Mouse (Mus musculus) urinary bladder, postnatal 14 days (tissue): Measurements from ENCODE around the gene Hoxa13.

Experiments
- DNase-seq: peaks from one replicate; pipeline ENCODE4 v3.0.0; 2021; ENCODE audit warnings: low spot score

Hoxa13 gene

DNA sequence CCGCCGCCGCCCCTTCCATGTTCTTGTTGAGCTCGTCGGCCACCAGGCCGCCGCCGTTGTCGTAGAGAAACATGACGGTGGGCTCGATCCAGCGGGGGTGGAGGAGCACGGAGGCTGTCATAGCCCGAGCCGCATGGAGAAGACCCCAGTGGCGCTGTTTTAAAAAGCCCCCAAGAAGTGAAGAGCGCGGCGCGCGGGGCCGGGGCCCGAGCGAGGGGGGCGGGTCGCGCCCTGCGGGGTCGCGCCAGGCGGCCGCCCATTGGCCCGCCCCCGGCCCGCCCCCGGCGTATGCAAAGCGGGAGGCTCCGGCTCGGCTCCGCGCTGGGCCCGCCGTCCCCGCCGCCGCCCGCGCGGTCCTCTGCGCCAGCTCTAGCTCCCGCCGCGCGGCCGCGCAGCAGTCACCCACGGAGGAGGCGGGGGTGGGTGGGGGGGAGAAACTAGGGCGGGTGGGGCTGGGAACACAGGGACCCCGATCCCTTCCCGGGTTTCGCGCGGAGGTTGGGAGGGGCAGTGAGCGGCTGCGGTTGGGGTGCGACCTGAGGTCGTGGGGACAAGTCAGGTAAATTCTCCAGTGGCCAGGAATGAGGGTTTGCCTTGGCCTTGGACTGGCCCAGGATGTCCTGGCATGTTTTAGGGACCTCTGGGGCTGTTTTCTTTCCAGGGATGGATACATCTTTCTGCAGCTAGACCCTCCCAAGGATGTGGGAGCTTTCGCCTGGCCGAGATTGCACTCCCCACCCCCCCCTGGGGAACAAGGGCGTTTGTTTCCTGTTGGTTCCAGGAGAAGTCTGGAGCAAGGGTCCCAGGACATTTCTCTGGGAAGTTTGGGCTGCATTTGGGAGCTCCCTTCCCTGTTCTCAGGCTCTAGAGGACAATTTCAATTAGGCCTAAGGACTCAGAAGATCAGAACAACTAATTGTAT is at the start of gene Hoxa13:
Hoxa13 (minus strand) TSS at position 227 of the 922 bp plus-strand sequence.
- peak; percentile 74 for DNase-seq

- DNase-seq: no peak
Observed at GRCm38 (mm10) chr6:52310366-52310765, 49.7 kb upstream of the Hoxa13 start.

GRCm38 (mm10) chr6:52309766-52310165 is 49.1 kb upstream of the Hoxa13 start:
- DNase-seq: no peak

- DNase-seq: peak; percentile 72
Observed at GRCm38 (mm10) chr6:52305877-52306389, 45.3 kb upstream of the Hoxa13 start.

DNA sequence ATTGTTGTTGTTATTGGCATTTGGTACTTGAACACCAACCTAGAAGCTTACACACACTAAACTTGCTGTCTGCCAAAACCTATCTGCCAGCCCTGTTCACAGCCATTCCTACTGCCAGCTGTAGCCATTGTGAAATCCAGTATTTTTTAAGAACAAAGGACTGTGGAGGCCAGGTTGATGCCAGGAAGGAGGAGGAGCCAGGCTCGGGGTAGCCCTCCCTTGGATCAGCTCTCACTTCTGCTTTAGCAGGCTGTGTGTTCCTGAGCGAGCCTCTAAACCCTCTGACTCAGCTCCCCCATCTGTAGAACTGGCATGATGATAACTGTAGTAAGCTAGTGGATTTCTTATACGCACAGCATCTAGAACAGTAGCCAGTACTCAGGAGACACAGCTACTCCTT is 42.7 kb upstream of the Hoxa13 start:
- no peak for DNase-seq

DNA sequence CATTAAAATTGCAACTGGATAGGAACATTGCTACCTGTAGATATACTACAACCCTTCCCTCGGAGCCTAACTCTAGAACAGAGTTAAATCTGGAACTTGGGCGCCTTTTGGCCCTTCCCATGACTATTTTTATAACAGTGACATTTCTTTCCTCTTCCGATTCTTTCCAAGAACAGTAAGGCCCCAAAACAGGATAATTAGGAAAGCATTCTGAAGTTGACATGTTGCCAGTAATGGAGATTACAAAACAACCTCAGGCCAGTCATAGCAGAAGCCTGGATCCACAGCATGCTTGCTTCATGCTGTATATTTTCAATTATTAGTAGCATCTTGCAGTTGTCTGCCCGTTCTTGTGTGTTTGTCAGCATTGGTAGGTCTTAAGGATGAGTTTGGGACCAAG is 40.1 kb upstream of the Hoxa13 start:
- DNase-seq: no peak

DNA sequence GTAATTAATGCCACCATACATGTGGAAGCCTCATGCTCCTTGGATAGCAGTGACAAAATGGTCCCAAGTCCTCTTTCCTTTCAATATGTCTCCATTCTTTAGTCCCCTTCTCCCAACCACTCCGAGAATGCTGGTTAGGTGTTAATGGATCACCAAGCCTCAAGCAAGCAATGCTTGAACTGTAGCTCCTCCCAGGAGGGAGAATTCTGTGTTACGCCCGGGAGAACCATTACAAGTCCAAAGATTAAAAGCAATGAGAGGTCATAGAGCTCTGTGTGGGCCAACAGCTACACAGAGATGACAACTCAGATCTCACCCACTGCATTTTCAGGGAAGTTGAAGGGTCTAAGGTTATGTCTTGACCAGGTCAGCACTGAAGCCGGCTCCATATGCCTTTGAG is 37.8 kb upstream of the Hoxa13 start:
- DNase-seq: no peak

DNA sequence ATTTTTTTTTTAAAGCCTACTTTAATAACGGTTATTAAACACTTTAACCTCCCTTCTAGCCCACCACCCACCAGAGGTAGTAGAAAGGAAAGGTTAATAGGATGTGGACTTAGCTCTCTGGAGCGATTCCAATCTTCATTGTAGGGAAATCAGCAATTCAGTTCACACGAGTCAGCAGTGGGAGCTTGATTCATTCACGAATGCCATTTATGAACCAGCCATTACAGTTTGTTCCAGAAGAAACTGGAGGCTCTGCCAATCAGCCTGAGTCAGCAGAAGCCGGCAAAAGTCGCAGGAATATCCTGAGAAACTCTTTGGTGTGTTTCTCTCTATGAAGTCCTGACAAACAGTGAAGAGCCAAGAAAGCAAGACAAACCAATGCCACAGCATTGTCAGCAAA is 33.9 kb upstream of the Hoxa13 start:
- no peak for DNase-seq

- DNase-seq: no peak
Observed at GRCm38 (mm10) chr6:52292328-52292727, 31.6 kb upstream of the Hoxa13 start.

GRCm38 (mm10) chr6:52291021-52291860 is 30.6 kb upstream of the Hoxa13 start:
- DNase-seq: peak; percentile 37

DNA sequence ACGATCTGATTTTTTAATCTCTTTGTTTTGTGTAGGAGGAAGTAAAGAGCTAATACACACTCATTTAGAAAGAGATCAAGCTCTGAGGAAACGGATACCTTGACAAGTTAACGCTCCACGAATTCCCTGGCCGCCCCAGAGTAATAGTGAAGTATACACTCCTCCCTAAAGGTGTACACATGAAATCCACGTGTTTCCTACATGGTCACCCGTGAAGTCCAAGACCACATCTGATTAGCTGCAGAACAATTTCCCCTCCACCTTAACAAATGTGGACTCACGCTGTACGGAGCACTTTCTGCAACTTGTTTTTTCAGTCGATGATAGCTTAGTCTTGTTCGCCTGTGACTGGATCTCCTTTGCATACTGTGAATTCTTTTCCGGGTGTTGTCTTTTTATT is 29.5 kb upstream of the Hoxa13 start:
- no peak for DNase-seq

GRCm38 (mm10) chr6:52283896-52284295 is 23.2 kb upstream of the Hoxa13 start:
- no peak for DNase-seq

DNA sequence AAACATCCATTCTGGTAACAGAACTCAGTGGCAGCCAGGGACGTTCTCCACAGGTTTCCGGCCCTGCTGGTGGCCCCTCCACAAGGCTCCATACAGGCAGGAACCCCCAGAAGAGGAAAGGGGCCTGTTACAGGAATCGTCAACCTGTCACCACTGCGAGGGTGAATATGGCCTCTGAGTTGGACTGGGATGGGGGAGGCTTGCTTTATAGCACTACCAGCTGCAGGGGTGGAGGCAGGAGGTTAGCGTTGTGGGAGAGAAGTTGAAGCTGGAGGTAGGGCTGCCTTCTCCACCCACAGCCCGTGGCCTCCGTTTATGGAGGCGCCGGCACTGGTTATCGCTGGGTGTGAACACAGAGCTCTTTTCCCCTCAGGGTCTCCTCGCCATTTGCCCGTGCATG is 20.4 kb upstream of the Hoxa13 start:
- DNase-seq: no peak

GRCm38 (mm10) chr6:52276920-52277319 is 16.2 kb upstream of the Hoxa13 start:
- no peak for DNase-seq

GRCm38 (mm10) chr6:52276382-52276781 is 15.7 kb upstream of the Hoxa13 start:
- DNase-seq: no peak

DNA sequence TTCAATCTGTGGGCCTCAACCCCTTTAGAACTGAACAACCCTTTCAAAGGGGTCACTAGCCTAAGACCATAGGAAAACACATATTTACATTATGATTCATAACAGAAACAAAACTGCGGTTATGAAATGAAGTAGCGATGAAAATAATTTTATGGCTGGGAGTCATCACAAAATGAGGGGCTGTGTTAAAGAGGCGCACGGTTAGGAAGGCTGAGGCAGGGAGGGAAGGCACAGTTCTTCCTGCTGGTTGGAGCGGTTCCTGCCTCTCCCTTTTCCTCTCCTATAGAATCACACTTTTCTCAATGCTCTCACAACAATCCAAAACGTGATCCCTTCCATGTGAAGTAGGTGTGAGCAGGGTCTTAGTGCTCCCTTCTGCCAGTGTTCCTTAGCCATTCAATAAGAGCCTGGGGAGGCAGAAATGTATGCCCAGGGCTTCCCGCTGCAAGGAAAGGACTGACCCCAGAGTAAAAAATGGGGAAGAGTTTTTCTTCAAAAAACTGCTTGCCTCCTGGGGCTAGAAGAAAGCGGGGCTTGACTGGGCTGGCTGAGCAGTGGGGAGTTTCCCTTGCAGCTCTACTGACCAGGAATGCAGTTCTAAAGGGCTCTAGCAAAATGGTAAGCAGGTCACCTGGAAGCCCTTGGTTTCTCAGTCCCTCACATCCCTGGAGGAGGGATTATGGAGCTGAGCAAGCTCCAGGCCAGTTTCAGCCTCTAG is 15.0 kb upstream of the Hoxa13 start:
- no peak for DNase-seq

- no peak for DNase-seq
Observed at GRCm38 (mm10) chr6:52274576-52274975, 13.9 kb upstream of the Hoxa13 start.

DNA sequence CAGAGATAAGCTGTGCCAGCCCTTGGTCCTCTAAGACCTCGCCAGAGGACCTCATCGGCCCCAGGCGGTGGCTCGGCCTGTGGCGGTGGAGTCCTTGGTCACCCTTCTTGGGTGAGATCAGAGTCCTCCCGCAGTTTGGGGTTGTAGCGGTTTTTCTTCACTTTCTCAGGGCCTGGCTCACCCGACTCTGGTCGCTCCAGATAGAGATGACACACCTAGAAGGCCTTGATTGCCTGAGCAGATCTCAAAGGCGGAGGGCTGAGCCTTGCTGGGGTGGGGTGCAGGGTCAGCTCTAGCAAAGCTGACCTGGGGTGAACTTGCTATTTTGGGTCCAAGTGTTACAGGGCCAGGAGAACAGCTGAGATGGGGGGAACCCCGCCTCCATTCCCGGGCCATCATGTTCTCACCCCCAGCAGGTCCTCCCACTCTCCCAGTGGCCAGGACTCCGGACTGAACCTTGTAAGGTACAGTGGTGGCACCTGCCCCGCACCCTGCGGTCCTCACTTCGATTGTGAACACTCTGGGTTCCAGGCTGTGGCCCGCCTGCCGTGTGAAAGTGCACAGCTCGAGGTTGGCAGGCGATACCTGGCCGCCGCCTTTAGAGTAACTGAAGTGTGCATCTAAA is 13.1 kb upstream of the Hoxa13 start:
- no peak for DNase-seq

DNA sequence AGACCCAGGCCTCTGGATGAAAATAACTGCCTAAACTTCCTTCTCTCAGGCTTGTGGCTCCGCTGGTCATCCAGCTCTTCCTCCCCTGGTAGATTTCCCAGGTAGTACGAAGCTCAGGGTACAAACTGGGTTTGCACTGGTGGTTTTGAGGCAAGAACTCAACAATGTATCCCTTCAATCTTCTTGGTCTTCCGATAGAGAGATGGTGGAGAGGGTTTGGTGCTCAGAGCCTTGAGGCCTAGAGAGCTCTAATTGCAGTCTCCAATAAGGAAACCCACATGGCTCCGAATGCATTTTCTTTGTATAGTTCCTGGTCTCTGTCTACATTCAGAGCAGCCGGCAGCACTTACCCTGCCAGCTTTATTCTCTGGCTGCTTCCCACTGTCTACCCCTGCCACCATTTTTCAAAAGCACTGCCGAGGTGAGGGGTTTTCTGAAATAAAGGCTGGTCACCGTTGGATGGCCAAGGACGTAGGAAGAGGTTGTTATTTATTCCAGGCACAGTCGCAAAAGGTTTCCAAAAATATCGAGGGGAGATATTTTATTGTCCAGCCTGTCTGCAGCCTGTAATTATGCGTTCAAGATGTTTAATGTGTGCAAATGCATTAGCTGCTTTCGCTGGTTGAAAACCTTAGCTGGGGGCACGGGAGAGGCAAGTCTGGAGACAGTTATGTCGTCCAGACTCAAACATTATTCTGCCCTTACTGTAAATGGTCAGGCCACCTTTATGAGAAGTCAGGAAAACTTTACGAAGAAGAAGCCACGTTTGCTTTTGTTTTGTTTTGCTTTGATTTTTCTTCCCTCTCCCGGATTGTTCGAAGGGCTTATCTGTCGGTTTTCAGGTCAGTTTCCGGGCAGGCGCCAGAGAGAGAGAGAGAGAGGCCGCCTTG is 12.3 kb upstream of the Hoxa13 start:
- no peak for DNase-seq
